Mouse (Mus musculus): Measurements from ENCODE around the gene Tmc8.

GRCm38 (mm10) chr11:117781199-117781821 lies 566 bp upstream of the Tmc8 start:
- no peak for TF ChIP-seq TAL1 (IDR thresholded peaks at IDR 0.05; ENCODE audit: low read length)
- TF ChIP-seq GATA1 (IDR thresholded peaks at IDR 0.05; ENCODE audit: low read length), result no peak

All from erythroblast, embryonic 14.5 days (primary cell).